Mouse (Mus musculus): Measurements from ENCODE around the gene Mst1r. TPM values are rescaled to one million over a fixed set of nuclear protein-coding genes. Genes with fewer than 3 reads are reported as not detected.

The Mst1r gene
- polyA plus RNA-seq, 1 experiment from 2014 or later = 0.38 TPM

DNA sequence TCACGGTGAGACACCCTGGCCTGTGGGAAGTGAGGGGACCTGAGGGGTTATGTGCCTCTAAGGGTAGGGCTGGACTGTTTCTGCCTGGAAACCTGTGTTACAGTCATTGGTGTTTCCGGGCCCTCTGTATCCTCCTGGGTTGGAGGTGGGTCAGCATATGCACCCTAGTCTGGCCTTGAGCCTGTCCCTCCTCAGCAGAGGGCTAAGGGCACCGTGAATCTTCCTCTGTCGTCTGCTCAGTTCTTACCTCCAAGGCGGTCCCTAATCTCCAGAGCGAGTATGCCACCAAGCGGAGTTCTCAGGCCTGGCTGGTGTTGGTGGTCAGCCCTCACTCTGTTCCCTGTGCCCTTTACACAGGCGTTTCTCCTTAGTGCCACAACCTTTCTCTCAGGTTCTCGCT is 56.2 kb downstream of the Mst1r start:
- no peak overlapping the region for H3K9ac ChIP-seq (replicated peaks)
- ATAC-seq (no peak), DNase-seq (no peak)
- H3K4me2 ChIP-seq (ENCODE audit: low read depth, low read length) = no peak overlapping the region
- H3K4me1 ChIP-seq (ENCODE audit: insufficient read depth) = peaks cover 4% of the 10 kb centered on the region; the same call in 1 of the 2 replicates
- H3K27ac ChIP-seq (ENCODE audit: low read depth) = no peak overlapping the region
- no peak overlapping the region for H3K4me3 ChIP-seq (ENCODE audit: low read depth, low read length)
- TF ChIP-seq EP300 (IDR thresholded peaks at IDR 0.05; ENCODE audit: low read depth) (no peak), CTCF (IDR thresholded peaks at IDR 0.05; ENCODE audit: low read depth) (no peak)
- H3K9me3 ChIP-seq (ENCODE audit: low read length) = no peaks in the 10 kb centered on the region
- peaks cover 26% of the 10 kb centered on the region for H3K36me3 ChIP-seq (replicated peaks; ENCODE audit: insufficient read depth, low read length)
- H3K27me3 ChIP-seq (ENCODE audit: insufficient read depth, low read length) = no peaks in the 10 kb centered on the region
- 94% methylated on average over 9 of the region's 9 CpGs for WGBS (ENCODE audit: insufficient replicate concordance)

GRCm38 (mm10) chr9:107963700-107964099 is 57.0 kb downstream of the Mst1r start:
- no peak overlapping the region for H3K4me3 ChIP-seq (ENCODE audit: low read depth, low read length)
- DNase-seq (peak; percentile 93), ATAC-seq (peak; percentile 80)
- H3K27ac ChIP-seq (ENCODE audit: low read depth) = no peak overlapping the region
- TF ChIP-seq CTCF (IDR thresholded peaks at IDR 0.05; ENCODE audit: low read depth) = peak; percentile 98
- TF ChIP-seq EP300 (IDR thresholded peaks at IDR 0.05; ENCODE audit: low read depth) = peak; percentile 23; the same call in 1 of the 2 replicates
- H3K36me3 ChIP-seq (replicated peaks; ENCODE audit: insufficient read depth, low read length) = peaks cover 25% of the 10 kb centered on the region
- WGBS (ENCODE audit: insufficient replicate concordance) = 16% methylated on average over 5 of the region's 5 CpGs
- no peak overlapping the region for H3K9ac ChIP-seq (replicated peaks)
- no peak overlapping the region for H3K4me2 ChIP-seq (ENCODE audit: low read depth, low read length)
- peaks cover 4% of the 10 kb centered on the region; the same call in 1 of the 2 replicates for H3K4me1 ChIP-seq (ENCODE audit: insufficient read depth)
- H3K27me3 ChIP-seq (ENCODE audit: insufficient read depth, low read length) = no peaks in the 10 kb centered on the region
- no peaks in the 10 kb centered on the region for H3K9me3 ChIP-seq (ENCODE audit: low read length)

DNA sequence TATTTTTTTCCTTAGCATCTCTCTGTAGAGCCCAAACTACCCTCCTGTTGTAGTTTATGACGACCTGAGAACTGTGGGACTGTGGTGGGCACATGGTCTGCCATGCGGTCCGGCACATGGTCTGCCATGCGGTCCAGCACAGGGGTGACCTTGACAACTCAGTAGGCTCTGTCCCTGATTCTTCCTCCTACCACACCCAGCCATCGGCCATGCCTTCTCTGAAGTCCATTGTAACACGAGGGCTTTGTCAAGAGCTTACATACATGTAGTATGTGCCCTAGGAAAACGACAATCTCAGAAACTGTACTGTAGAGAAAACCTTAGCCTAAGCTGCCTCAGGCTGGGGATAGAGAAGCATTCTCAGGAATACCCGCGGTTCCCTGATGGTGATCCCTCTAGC is 58.0 kb downstream of the Mst1r start:
- H3K36me3 ChIP-seq (replicated peaks; ENCODE audit: insufficient read depth, low read length) = peaks cover 24% of the 10 kb centered on the region
- no peaks in the 10 kb centered on the region for H3K27me3 ChIP-seq (ENCODE audit: insufficient read depth, low read length)
- 87% methylated on average over 9 of the region's 9 CpGs for WGBS (ENCODE audit: insufficient replicate concordance)
- DNase-seq = no peak
- no peak for TF ChIP-seq CTCF (IDR thresholded peaks at IDR 0.05; ENCODE audit: low read depth)
- TF ChIP-seq EP300 (IDR thresholded peaks at IDR 0.05; ENCODE audit: low read depth) = no peak
- H3K9me3 ChIP-seq (ENCODE audit: low read length) = no peaks in the 10 kb centered on the region
- no peak overlapping the region for H3K9ac ChIP-seq (replicated peaks)
- ATAC-seq = no peak
- no peak overlapping the region for H3K27ac ChIP-seq (ENCODE audit: low read depth)
- peaks cover 4% of the 10 kb centered on the region; the same call in 1 of the 2 replicates for H3K4me1 ChIP-seq (ENCODE audit: insufficient read depth)
- H3K4me2 ChIP-seq (ENCODE audit: low read depth, low read length) = no peak overlapping the region
- H3K4me3 ChIP-seq (ENCODE audit: low read depth, low read length) = no peak overlapping the region

- Histone ChIP-seq H3K4me2 (ENCODE audit: low read depth, low read length) (no peak overlapping the region), H3K4me3 (ENCODE audit: low read depth, low read length) (no peak overlapping the region), H3K9ac (replicated peaks) (no peak overlapping the region), H3K27me3 (ENCODE audit: insufficient read depth, low read length) (no peaks in the 10 kb centered on the region), H3K36me3 (replicated peaks; ENCODE audit: insufficient read depth, low read length) (peaks cover 15% of the 10 kb centered on the region), H3K27ac (ENCODE audit: low read depth) (0 out of 2 replicates have a peak overlapping the region, but pooled peaks have one; percentile 6), H3K9me3 (ENCODE audit: low read length) (no peaks in the 10 kb centered on the region), H3K4me1 (ENCODE audit: insufficient read depth) (peaks cover 15% of the 10 kb centered on the region)
- 55% methylated on average over 10 of the region's 10 CpGs for WGBS (ENCODE audit: insufficient replicate concordance)
- TF ChIP-seq CTCF (IDR thresholded peaks at IDR 0.05; ENCODE audit: low read depth) = no peak
- no peak for TF ChIP-seq EP300 (IDR thresholded peaks at IDR 0.05; ENCODE audit: low read depth)
- DNase-seq (no peak), ATAC-seq (no peak)
Observed at GRCm38 (mm10) chr9:107966676-107967075, 60.0 kb downstream of the Mst1r start.

GRCm38 (mm10) chr9:107967437-107967836 is 60.8 kb downstream of the Mst1r start:
- TF ChIP-seq EP300 (IDR thresholded peaks at IDR 0.05; ENCODE audit: low read depth) (no peak), CTCF (IDR thresholded peaks at IDR 0.05; ENCODE audit: low read depth) (no peak)
- Histone ChIP-seq H3K9ac (replicated peaks) (no peak overlapping the region), H3K27me3 (ENCODE audit: insufficient read depth, low read length) (no peaks in the 10 kb centered on the region), H3K4me1 (ENCODE audit: insufficient read depth) (peaks cover 21% of the 10 kb centered on the region), H3K36me3 (replicated peaks; ENCODE audit: insufficient read depth, low read length) (peaks cover 10% of the 10 kb centered on the region), H3K4me2 (ENCODE audit: low read depth, low read length) (no peak overlapping the region), H3K27ac (ENCODE audit: low read depth) (no peak overlapping the region), H3K9me3 (ENCODE audit: low read length) (no peaks in the 10 kb centered on the region), H3K4me3 (ENCODE audit: low read depth, low read length) (no peak overlapping the region)
- 78% methylated on average over 6 of the region's 6 CpGs for WGBS (ENCODE audit: insufficient replicate concordance)
- DNase-seq = no peak
- no peak for ATAC-seq

- peaks cover 4% of the 10 kb centered on the region for H3K36me3 ChIP-seq (replicated peaks; ENCODE audit: insufficient read depth, low read length)
- TF ChIP-seq EP300 (IDR thresholded peaks at IDR 0.05; ENCODE audit: low read depth) = no peak
- TF ChIP-seq CTCF (IDR thresholded peaks at IDR 0.05; ENCODE audit: low read depth) = no peak
- H3K9ac ChIP-seq (replicated peaks) = no peak overlapping the region
- no peaks in the 10 kb centered on the region for H3K9me3 ChIP-seq (ENCODE audit: low read length)
- no peaks in the 10 kb centered on the region for H3K27me3 ChIP-seq (ENCODE audit: insufficient read depth, low read length)
- WGBS (ENCODE audit: insufficient replicate concordance) = 88% methylated on average over 7 of the region's 7 CpGs
- H3K4me3 ChIP-seq (ENCODE audit: low read depth, low read length) = no peak overlapping the region
- no peak overlapping the region for H3K4me2 ChIP-seq (ENCODE audit: low read depth, low read length)
- peaks cover 31% of the 10 kb centered on the region for H3K4me1 ChIP-seq (ENCODE audit: insufficient read depth)
- no peak for DNase-seq
- no peak overlapping the region for H3K27ac ChIP-seq (ENCODE audit: low read depth)
- no peak for ATAC-seq
Observed at GRCm38 (mm10) chr9:107968531-107968930, 61.9 kb downstream of the Mst1r start.

Other genes with a start within 250 kb of the Mst1r start
- 147 and 174 TPM in 2 replicates for gene Slc38a3, start 237.3 kb upstream of the Mst1r start, polyA plus RNA-seq (2015; fragmentation: Nextera tagmentation; extraction: Ambion mirVana)
- gene Gnat1, start 227.2 kb upstream of the Mst1r start, polyA plus RNA-seq (2015; fragmentation: Nextera tagmentation; extraction: Ambion mirVana) = 5.8 and 6.2 TPM in 2 replicates
- 0.76 and 1.1 TPM in 2 replicates for gene Sema3f, start 196.4 kb upstream of the Mst1r start, polyA plus RNA-seq (2015; fragmentation: Nextera tagmentation; extraction: Ambion mirVana)
- 37.8 and 41.7 TPM in 2 replicates for gene Rbm5, start 135.9 kb upstream of the Mst1r start, polyA plus RNA-seq (2015; fragmentation: Nextera tagmentation; extraction: Ambion mirVana)
- gene Rbm6, start 33.6 kb upstream of the Mst1r start, polyA plus RNA-seq (2015; fragmentation: Nextera tagmentation; extraction: Ambion mirVana) = 14.3 and 17.0 TPM in 2 replicates
- 5.3 and 5.8 TPM in 2 replicates for gene Mon1a, start 18.7 kb upstream of the Mst1r start, polyA plus RNA-seq (2015; fragmentation: Nextera tagmentation; extraction: Ambion mirVana)
- gene Actl11, start 21.6 kb downstream of the Mst1r start, polyA plus RNA-seq (2015; fragmentation: Nextera tagmentation; extraction: Ambion mirVana) = not detected in 2 replicates
- 0.04 and 0.09 TPM in 2 replicates for gene Camkv, start 28.8 kb downstream of the Mst1r start, polyA plus RNA-seq (2015; fragmentation: Nextera tagmentation; extraction: Ambion mirVana)
- 5.4 and 6.5 TPM in 2 replicates for gene Traip, start 43.3 kb downstream of the Mst1r start, polyA plus RNA-seq (2015; fragmentation: Nextera tagmentation; extraction: Ambion mirVana)
- gene Uba7, start 68.6 kb downstream of the Mst1r start, polyA plus RNA-seq (2015; fragmentation: Nextera tagmentation; extraction: Ambion mirVana) = 32.0 and 33.2 TPM in 2 replicates
- 0.12 and 0.31 TPM in 2 replicates for gene Gm20661, start 76.2 kb downstream of the Mst1r start, polyA plus RNA-seq (2015; fragmentation: Nextera tagmentation; extraction: Ambion mirVana)
- gene Inka1, start 79.0 kb downstream of the Mst1r start, polyA plus RNA-seq (2015; fragmentation: Nextera tagmentation; extraction: Ambion mirVana) = 28.5 and 30.6 TPM in 2 replicates
- gene Cdhr4, start 85.6 kb downstream of the Mst1r start, polyA plus RNA-seq (2015; fragmentation: Nextera tagmentation; extraction: Ambion mirVana) = 0.75 and 1.1 TPM in 2 replicates
- gene Gm20662, start 89.5 kb downstream of the Mst1r start, polyA plus RNA-seq (2015; fragmentation: Nextera tagmentation; extraction: Ambion mirVana) = 0.07 TPM in 1 of 2 replicates, not detected in the other
- gene Ip6k1, start 95.6 kb downstream of the Mst1r start, polyA plus RNA-seq (2015; fragmentation: Nextera tagmentation; extraction: Ambion mirVana) = 18.4 and 19.8 TPM in 2 replicates
- 12.2 and 12.6 TPM in 2 replicates for gene Gmppb, start 142.4 kb downstream of the Mst1r start, polyA plus RNA-seq (2015; fragmentation: Nextera tagmentation; extraction: Ambion mirVana)
- 0.59 and 0.86 TPM in 2 replicates for gene Amigo3, start 146.3 kb downstream of the Mst1r start, polyA plus RNA-seq (2015; fragmentation: Nextera tagmentation; extraction: Ambion mirVana)
- gene Mst1, start 173.6 kb downstream of the Mst1r start, polyA plus RNA-seq (2015; fragmentation: Nextera tagmentation; extraction: Ambion mirVana) = 81.4 and 93.0 TPM in 2 replicates
- gene Rnf123, start 176.5 kb downstream of the Mst1r start, polyA plus RNA-seq (2015; fragmentation: Nextera tagmentation; extraction: Ambion mirVana) = 45.2 and 50.1 TPM in 2 replicates
- 67.7 and 75.2 TPM in 2 replicates for gene Apeh, start 187.7 kb downstream of the Mst1r start, polyA plus RNA-seq (2015; fragmentation: Nextera tagmentation; extraction: Ambion mirVana)